Mouse (Mus musculus) spleen, adult 10 weeks (tissue): ENCODE data around the gene Gm3138. TPM values are rescaled to one million over a fixed set of nuclear protein-coding genes. Genes with fewer than 3 reads are reported as not detected.

Experiments used
- polyA plus RNA-seq: library from polyadenylated mRNA; stranded (reverse); fragments of 350-450 nt; fragmentation: Illumina TruSeq; extraction: RNeasy Lipid Tissue Mini Kit (QIAGEN cat#74804); gene quantifications from one replicate; pipeline ENCODE4 v1.2.3, GENCODE M21; 2015; ENCODE audit warnings: low replicate concordance; ENCODE audit not compliant: insufficient read depth

The Gm3138 gene
- not detected for polyA plus RNA-seq

DNA sequence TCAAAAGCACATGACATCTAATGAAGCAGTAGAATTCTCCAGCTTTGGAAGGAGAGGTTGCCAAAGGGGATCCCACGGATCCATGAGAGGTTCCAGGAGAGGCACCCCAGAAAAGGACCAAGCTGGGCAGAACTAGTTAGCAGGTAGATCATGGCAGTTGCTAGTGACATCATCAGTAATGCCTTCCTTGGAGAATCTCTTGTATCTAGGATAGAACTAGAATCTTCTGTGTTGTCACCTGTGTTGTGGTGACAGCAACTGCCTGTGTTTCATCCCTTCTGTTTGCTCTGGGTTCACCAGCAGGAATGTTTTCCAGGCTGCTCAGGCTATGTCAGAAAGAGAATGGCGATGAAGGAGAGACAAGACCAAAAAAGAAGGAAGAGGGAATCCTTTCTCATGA is at the start of gene Gm3138:
TSS of gene Gm3138 (plus strand) at position 301 of the 400 bp plus-strand sequence.

Other genes with a start within 250 kb of the Gm3138 start
- gene Gm5796, start 225.7 kb upstream of the Gm3138 start, polyA plus RNA-seq: not detected
- gene Gm3115, start 165.5 kb upstream of the Gm3138 start, polyA plus RNA-seq: not detected
- 0.58 TPM for gene Gm8108, start 139.1 kb upstream of the Gm3138 start, polyA plus RNA-seq
- gene Gm3127, start 84.6 kb upstream of the Gm3138 start, polyA plus RNA-seq: not detected
- gene Gm2974, start 67.1 kb upstream of the Gm3138 start, polyA plus RNA-seq: not detected
- not detected for gene Gm3149, start 67.7 kb downstream of the Gm3138 start, polyA plus RNA-seq
- gene 2610042L04Rik, start 85.1 kb downstream of the Gm3138 start, polyA plus RNA-seq: not detected
- not detected for gene Gm3159, start 147.9 kb downstream of the Gm3138 start, polyA plus RNA-seq
- 0.14 TPM for gene Gm3164, start 165.8 kb downstream of the Gm3138 start, polyA plus RNA-seq
- gene Gm3173, start 181.4 kb downstream of the Gm3138 start, polyA plus RNA-seq: not detected
- not detected for gene Gm3182, start 232.1 kb downstream of the Gm3138 start, polyA plus RNA-seq